Mouse (Mus musculus) megakaryocyte, embryonic 14.5 days (primary cell): Measurements from ENCODE around the gene Oaz3.

Source experiments
- FLI1 ChIP-seq: IDR thresholded peaks from 2 replicates; pipeline ENCODE4 v1.6.1; 2012; ENCODE audit warnings: low read length, inconsistent platforms, mixed read lengths
- GATA1 ChIP-seq: IDR thresholded peaks from 3 replicates; pipeline ENCODE4 v1.6.1; 2012; ENCODE audit warnings: mixed read lengths, low read length, inconsistent platforms, borderline replicate concordance

DNA sequence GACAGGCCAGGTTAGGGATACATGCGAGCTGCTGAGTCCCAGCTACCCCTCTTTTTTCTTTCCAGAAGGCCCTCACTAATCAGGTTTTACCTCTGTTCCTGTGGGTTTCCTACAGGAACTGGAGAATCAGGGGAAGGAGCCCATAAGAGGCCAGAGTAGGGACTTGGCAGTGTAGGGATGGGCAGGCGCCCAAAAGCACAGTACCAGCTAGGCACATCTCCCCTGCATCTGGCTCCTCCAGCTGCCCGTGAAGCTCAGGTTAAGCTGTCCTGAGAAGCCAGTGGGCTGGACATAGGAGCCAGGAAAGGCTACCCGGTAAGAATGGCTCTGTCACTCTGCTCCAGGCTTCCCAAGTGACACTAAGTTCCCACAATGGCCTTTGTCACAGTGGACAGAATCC lies 37.7 kb upstream of the Oaz3 start:
- TF ChIP-seq GATA1 = no peak
- TF ChIP-seq FLI1 = no peak
